Mouse (Mus musculus): Measurements from ENCODE around the gene Nubpl.

The Nubpl gene

DNA sequence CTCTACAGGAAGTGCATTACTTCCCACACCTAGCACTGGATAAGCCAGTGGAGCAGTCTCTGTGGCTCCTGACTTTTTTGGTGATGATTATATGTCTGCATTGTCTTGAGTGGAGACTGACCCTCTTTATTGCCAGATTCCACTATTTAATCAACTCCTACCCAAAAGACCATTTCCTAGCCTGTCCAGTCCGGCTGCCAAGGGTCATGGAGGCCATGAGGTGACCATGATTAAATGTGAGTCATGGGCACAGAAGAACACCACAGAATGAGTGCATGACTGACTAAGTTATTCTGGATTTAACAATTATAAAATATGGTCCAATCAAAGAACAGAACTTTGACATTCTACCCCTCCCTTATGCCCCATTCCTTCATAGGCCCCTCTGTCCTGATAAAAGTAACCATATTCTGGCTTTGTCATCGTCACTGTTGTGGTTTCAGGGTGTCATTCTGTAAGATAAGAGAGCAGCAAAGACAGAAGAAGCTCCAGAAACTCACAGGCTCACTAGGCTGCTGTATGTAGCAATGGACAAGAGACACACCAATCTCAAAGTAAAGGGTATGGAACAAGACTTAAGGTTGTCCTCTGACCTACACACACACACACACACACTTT lies 240.7 kb downstream of the Nubpl start:
- DNase-seq, result no peak

DNA sequence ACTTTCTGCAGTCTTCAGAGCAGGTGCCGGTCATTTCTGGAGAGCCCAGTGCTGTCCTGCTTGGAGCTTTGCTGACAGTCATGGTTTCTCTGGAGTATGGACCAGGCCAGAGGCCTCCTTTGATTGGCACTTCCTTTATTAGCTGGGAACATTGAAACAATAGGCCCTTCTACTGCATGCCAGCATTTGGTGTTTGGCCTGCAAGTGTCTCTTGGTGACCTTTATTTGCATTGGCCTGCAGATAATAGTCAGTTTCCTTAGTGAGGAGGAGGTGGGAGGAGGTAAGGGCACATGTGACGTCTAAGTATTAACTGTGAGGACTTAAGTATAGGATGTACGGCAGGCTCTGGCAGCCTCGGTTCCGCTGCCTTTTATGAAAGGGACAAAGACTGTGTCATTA lies 249.1 kb downstream of the Nubpl start:
- DNase-seq, result peak; percentile 22

DNA sequence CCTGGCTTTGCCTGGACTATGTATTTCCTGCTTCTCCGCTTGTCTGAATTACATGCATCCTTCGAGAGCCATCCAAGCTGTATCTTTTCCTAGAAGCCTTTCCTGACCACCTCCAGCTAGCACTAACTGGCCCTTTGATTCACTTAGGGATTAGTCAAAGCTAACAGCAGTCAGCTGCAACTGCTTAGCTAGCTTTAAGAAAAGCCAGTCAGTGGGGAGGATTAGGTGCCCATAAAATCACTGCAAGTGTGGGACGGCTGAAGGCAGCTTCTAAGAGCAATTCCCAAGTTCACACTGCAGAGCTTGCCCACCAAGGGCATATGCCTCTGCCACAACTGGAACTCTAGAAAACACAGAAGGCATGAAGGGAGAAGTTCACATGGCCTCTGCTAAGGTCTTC lies 252.7 kb downstream of the Nubpl start:
- DNase-seq, result no peak

DNA sequence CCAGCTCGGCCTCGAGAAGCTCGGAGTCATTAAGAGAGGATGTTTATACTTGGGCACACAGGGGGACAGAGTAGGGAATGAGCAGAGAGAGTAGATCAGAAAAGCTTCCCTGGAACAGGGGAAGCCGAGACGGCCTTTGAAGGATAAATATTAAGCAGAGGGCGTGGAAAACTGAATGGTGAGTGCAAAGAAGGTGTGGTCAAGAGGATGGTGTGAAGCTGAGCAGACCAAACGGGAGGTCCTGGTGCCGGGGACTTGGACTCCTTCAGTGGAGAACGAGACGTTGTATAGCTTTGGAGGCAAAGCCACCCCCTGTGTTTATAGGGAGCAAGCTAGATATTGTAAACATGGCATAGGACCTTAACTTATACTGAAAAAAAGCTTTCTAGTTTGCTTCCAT lies 261.9 kb downstream of the Nubpl start:
- no peak for DNase-seq

DNA sequence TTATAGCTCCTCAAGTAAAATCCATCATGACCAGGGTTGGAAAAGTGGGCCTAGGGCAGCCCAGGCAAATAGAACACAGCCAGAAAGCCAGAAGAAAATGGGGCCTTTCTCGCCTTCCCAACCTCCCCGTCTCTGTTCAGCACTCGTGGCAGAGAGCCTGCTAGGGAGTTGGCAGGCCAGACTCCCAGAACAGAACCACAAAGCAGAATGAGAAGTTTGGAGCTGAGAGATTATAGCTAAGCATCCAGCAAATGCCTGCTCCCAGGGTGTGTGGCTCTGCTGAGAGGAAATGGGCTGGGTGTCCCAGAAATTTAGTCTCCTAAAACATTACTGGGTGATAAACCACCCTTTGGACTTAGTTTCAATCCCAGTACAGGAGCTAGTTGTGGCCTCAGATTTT lies 262.6 kb downstream of the Nubpl start:
- DNase-seq, result peak; percentile 13

DNA sequence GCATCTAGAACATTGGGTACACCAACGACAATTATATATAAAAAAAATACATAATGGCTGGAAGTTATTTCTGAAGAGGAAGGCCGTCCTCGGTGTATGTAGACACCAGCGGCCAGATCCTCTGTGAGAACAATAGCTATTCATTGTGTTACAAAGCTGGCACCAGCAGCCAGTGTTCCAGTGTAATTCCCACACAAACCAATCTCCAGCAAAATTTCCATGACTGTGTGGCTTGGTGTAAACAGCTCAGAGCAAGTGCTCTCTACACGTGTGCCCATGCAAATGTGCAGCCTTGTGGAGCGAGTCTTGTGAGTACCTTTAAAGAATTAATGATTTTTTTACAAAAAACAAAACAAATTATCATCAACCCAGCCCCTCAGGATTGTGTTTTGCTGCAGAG lies 263.7 kb downstream of the Nubpl start:
- DNase-seq, result no peak

All from cerebellum, adult 9-11 months (tissue).